Mouse (Mus musculus): ENCODE results near the gene Rpgrip1.

The Rpgrip1 gene

GRCm38 (mm10) chr14:52198141-52198540, 87.6 kb downstream of the Rpgrip1 start:
- DNase-seq, result no peak

GRCm38 (mm10) chr14:52199412-52199811, 88.9 kb downstream of the Rpgrip1 start:
- DNase-seq, result no peak
